Mouse (Mus musculus): ENCODE measurements around the gene Shld2.
A peak's percentile ranks its signal among the peaks of the same experiment; 100 is the strongest.

Gene Shld2

GRCm38 (mm10) chr14:34310234-34310965 is at the start of gene Shld2, which contains the start of gene Glud1:
Shld2 (minus strand) TSS chr14:34310493.
Glud1 (plus strand) TSS chr14:34310727.
- peak; percentile 97 for DNase-seq (ENCODE audit: low spot score)

- no peak for DNase-seq (ENCODE audit: low spot score)
These were observed 49.5 kb upstream of the Shld2 start for GRCm38 (mm10) chr14:34359676-34360244.

GRCm38 (mm10) chr14:34357671-34358455 is 47.6 kb upstream of the Shld2 start:
- no peak for DNase-seq (ENCODE audit: low spot score)

- no peak for DNase-seq (ENCODE audit: low spot score)
These were observed 45.0 kb upstream of the Shld2 start, which contains the start of gene Fam25c for GRCm38 (mm10) chr14:34355301-34355700. Fam25c (minus strand) TSS chr14:34355433.

GRCm38 (mm10) chr14:34354456-34354855 is 44.2 kb upstream of the Shld2 start:
- DNase-seq (ENCODE audit: low spot score): no peak

GRCm38 (mm10) chr14:34353326-34353725 is 43.0 kb upstream of the Shld2 start:
- no peak for DNase-seq (ENCODE audit: low spot score)

- no peak for DNase-seq (ENCODE audit: low spot score)
These were observed 42.2 kb upstream of the Shld2 start for GRCm38 (mm10) chr14:34352523-34352922.

- DNase-seq (ENCODE audit: low spot score): no peak
These were observed 41.4 kb upstream of the Shld2 start for GRCm38 (mm10) chr14:34351660-34352059.

- no peak for DNase-seq (ENCODE audit: low spot score)
These were observed 38.7 kb upstream of the Shld2 start for GRCm38 (mm10) chr14:34349007-34349406.

GRCm38 (mm10) chr14:34348301-34348700 is 38.0 kb upstream of the Shld2 start:
- DNase-seq (ENCODE audit: low spot score): no peak

- no peak for DNase-seq (ENCODE audit: low spot score)
These were observed 36.8 kb upstream of the Shld2 start for GRCm38 (mm10) chr14:34347084-34347483.

- DNase-seq (ENCODE audit: low spot score): no peak
These were observed 35.7 kb upstream of the Shld2 start for GRCm38 (mm10) chr14:34345771-34346566.

- no peak for DNase-seq (ENCODE audit: low spot score)
These were observed 34.1 kb upstream of the Shld2 start for GRCm38 (mm10) chr14:34344361-34344760.

GRCm38 (mm10) chr14:34343078-34343477 is 32.8 kb upstream of the Shld2 start:
- no peak for DNase-seq (ENCODE audit: low spot score)

- DNase-seq (ENCODE audit: low spot score): no peak
These were observed 31.7 kb upstream of the Shld2 start for GRCm38 (mm10) chr14:34341993-34342392.

GRCm38 (mm10) chr14:34339446-34339845 is 29.2 kb upstream of the Shld2 start:
- no peak for DNase-seq (ENCODE audit: low spot score)

GRCm38 (mm10) chr14:34332476-34332875 is 22.2 kb upstream of the Shld2 start:
- DNase-seq (ENCODE audit: low spot score): no peak

- no peak for DNase-seq (ENCODE audit: low spot score)
These were observed 21.6 kb upstream of the Shld2 start for GRCm38 (mm10) chr14:34331886-34332285.

- DNase-seq (ENCODE audit: low spot score): no peak
These were observed 20.4 kb upstream of the Shld2 start for GRCm38 (mm10) chr14:34330657-34331158.

GRCm38 (mm10) chr14:34327618-34328017 is 17.3 kb upstream of the Shld2 start:
- no peak for DNase-seq (ENCODE audit: low spot score)

GRCm38 (mm10) chr14:34326606-34327005 is 16.3 kb upstream of the Shld2 start:
- no peak for DNase-seq (ENCODE audit: low spot score)

- DNase-seq (ENCODE audit: low spot score): no peak
These were observed 13.3 kb upstream of the Shld2 start for GRCm38 (mm10) chr14:34323576-34324085.

Measured in urinary bladder, postnatal 25 days (tissue).